Mouse (Mus musculus): ENCODE data around the gene Slc11a2.
"Not testable (repeated sequence)": the region's sequence is repeated elsewhere in the genome, so short reads cannot be mapped to it uniquely, and the experiment has no call there.

Gene Slc11a2

DNA sequence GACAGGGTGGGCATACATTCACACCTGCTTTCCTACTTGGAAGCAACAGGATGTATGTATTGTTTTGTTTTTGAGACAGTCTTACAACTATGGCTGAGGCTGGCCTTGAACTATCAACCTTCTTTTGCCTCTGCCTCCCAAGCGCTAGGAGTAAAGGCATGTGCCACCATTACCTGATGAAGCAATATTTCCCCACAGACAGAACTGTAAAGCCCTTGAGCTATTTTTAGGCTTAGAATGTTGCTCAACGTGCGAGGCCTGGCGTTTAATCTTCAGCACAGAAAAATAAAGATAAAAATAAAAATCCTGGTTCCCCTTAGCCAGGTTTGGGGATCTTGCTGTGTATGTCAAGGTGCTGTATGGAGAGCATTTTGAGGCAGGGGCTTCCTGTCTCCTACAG lies 11.2 kb upstream of the Slc11a2 start:
- DNase-seq (ENCODE audit: low spot score in 2 of 2) = no peak

DNA sequence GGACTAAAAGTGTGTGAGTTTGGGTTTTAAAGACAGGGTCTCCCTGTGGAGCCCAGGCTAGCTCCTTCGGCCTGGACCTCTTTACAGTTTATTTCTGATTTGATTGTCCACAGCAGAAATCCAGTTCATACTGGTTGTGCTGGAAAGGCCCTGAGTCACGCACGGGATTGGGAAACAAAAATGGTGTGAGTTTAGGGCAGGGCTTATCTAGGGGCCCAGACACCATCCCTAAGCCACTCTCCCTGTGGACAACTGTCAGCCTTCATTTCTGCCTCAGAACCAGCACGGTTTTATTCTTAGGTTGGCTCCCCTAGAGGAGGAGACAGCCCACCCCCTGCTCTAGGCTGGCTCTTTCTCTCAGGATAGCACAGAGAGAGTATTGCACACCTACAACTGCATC lies 8.4 kb upstream of the Slc11a2 start:
- DNase-seq (ENCODE audit: low spot score in 2 of 2) = no peak

DNA sequence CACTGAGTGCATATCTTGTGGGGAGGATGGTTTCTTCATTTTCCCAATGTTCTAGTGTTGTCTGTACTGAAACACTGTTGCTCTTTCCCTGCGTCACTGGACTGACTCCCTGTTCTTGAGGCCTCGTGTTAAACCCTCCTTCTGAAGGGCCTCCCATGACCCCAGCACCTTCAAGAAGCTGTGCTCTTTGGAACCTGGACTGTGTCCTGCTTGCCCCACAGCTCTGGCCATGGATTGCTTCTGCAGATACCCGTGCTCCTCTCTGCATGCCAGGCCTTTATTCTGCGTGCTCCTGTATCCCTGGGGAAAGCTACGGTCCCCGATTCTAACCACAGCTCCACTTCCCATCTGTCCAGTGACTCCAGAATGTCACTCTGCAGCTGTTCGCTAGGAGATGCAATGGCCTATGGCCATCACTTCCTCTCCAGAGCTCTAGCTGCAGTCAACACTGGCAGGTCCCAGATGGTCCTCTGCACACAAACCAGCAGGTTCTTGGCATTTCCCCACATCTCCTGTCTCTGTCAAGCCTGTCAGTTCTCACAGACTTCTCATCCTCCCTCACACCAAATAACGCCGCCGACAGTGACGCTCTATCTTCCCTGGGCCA lies 5.2 kb upstream of the Slc11a2 start:
- no peak for DNase-seq (ENCODE audit: low spot score in 2 of 2)

DNA sequence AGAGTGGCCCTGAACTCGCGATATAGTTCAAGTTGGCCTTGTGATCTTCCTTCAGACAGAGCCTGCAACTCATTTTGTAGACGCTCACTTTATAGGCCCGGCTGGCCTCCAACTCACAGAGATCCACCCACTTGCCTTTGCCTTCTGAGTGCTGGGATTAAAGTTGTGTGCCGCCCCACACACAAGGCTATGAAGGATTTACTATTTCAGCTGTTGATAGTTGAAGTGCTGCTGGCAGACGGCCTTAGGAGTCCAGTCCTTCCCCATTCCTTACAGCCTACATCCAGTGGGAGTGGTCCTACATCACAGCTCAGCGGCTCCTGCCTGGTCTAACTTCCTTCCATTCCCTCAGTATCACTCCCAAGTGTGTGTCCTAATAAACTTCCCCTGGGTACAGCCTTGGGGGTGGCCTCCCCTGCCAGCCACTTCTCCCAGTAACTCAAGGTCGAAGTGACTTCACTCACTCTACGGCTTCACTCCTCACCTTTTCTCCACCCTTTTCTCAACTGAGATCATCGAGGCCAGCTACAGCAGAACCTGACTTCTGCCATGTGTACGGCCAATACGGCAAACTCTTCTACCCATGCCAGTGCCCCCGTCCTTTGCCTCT lies 3.5 kb upstream of the Slc11a2 start:
- DNase-seq (ENCODE audit: low spot score in 2 of 2) = no peak

DNA sequence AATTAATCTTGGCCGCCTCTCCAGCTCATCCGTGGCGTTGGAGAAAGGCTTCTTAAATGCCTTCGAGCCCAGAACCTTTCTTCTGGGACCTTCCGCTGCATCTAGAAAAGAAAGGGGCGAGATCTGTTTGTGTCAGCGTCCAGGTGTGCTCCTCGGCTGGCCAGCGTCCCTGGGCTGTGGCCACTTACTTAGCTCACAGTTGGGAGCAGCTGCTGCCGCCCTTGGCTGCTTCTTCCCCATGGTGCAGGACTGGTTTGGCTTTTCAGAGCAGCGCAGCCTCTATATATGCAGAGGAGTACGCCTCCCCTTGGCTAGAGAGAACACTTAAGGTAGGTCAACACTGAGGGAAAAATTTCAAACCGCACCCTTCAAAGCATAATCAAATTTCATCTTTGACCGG lies 956 bp downstream of the Slc11a2 start:
- no peak for DNase-seq (ENCODE audit: low spot score in 2 of 2)

DNA sequence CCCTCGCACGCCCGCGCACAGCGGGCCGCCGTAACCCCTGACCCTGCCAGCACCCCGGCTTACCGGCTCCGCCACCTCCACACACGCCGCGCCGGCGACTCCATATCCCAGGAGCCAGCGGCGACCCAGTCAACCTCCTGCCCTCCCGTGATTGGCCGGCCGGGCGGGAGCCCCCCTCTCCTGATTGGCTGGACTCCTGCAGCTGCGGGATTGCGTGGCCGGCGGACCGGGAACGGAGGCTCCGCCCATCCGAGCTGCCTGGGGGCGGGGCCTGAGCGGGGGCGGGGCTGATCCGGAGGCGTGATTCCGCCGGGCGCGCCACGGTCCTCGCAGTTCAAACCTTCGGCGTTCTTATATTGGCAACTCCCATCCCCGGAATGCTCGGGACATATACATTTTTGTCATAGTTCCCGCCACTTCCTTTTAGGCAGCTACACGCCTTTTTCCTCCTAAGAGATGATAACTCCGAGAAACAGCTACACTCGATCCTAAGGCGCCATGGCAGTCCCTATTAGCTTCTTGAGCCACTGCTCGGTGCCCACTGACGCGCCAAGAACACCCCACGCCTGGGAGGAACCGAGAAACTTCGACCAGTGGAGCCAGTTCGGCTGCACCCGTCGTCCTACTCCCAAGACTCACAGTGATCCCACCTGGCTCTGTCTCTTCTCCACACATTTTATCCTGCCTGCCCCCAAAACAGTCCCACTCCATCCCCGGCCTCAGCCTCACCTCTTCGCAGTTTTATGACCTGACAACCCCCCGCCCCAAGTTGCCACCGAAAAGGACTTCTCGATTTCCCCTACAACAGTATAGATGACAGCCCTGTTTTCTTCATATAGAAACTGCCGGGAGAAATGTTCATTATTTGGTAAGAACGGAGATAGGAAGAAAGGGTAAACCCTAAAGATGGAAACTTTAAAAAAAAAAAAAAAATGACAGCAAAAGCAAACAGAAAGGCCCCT lies 1.7 kb downstream of the Slc11a2 start:
- DNase-seq (ENCODE audit: low spot score in 2 of 2) = peak; percentile 89 to 93

DNA sequence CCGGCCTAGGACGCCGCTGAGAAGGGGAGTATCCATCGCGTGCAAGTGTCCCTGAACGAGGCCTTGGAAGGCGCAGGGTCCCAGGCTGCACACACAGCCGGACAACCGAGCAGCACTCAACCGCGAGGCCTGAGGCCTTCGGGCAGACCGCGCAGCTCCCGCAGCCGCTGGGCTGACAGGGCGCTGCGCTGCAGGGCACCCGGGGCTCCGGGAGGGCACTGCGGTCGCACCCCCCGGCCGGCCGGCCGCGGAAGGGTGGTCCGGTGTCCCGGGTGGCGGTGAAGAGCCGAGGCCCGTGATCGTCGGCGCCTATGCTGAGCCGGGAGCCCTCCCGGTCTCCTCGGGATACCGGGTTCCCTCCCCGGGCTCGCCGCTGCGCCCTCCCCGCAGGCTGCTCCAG lies 2.4 kb downstream of the Slc11a2 start:
- no peak for DNase-seq (ENCODE audit: low spot score in 2 of 2)

DNA sequence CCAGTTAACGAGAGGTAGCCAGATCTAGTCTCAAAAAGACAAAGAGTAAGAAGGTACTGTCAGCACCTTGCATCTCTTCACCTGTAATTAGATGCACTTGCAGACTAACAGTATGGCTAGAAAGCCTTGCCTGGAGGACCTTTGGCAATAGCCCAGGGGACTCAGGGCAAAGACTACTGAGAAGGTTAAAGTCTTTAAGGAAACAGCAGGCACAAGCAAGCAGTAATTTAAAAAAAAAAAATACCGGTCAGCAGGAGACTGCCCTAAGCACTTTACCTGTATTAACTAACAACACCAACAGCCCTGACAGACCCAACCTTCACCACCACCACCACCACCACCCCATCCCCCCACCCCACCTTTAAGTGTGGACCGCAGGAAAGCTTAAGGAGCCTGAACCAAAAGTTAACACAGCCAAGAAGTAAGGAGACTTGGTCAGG lies 3.1 kb downstream of the Slc11a2 start, which contains the start of gene Gm5475:
TSS of gene Gm5475 (plus strand) at position 390 of the 440 bp plus-strand sequence.
- not testable (repeated sequence) for DNase-seq (ENCODE audit: low spot score in 2 of 2)

DNA sequence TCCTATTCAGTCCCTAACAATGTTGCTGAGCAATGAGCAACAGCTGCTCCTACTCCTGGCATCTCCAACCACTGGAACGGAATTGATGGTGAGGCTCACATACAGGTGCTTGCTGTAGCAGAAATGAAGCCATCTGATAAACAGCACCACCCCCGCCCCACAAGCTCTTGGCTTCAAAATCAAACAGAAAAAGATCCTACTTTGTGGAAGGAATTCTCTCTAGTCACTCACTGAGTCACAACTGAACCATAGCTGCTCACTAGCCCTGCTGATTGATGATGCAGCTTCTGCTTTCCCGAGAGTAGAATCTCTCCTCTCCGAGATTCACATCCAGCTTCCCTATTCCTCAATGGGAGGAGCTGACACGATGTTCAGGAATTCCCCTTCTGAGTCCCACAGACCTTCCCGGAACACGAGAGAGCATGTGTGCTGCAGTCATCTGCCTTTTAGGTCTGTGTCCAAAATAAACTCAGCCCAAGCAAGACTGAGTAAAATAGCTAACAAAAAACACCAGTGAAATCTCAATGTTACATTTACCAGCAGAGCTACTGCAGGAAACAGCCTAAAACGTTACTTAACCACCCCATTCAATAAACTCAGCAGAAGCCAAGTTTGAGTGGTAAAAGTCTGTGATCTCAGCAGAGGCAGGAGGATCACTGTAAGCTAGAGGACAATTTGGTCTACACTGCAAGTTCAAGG lies 3.7 kb downstream of the Slc11a2 start:
- no peak for DNase-seq (ENCODE audit: low spot score in 2 of 2)

DNA sequence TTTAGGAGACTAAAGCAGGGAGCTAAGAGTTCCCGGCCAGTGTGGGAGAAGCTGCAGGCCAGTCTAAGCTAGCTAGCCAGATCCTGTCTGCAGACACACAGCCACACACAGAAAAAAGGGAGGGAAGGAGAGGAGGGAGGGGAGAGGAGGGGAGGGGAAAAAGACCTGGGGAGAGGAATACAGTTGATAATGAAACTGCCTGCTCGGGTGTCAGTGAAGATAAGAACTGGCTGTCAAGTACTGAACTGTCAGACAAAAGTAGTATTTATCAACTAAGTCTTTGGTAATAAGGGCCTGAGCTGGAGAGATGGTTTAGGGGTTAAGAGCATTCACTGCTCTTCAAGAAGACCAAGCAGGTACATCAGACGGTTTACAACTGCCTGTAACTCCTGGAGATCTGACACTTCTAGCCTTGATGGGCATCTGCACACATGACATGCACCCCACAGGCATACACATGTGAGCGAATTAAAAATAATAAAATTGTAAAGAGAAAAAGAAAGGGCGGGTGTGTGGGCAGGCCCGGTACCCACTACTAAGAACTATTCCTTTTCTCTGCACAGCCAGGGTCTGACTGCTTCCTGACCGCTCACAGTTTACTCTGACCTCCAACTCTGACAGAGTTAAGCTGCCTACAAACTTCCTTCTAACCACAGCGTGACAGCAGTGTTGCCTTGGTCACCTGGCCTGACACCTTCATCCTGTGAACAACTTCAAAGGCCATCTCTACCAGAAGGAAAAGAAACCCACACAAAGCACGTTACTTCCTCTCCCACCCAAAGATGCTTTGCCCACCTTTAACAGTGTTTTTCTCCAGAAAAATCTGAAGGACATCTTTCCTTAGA lies 4.7 kb downstream of the Slc11a2 start:
- no peak for DNase-seq (ENCODE audit: low spot score in 2 of 2)

DNA sequence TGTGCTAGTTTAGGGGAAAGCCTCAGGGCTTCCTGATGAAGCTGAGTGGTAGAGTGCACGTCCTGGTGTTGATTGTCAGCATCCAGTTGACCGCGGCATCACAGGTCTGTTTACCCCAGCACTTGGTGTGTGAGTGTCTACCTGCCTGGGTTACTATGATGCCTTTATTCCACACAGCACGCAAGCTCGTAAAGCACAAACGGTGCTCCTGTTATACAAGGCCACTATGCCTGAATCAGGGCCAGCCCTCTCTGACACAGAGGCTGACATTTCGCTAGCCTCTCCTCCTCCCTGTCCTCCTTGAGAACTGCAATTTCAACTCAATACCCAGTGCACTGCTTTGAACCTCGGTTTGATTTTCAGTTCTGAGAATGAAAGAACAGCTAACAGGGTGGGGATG lies 5.6 kb downstream of the Slc11a2 start:
- DNase-seq (ENCODE audit: low spot score in 2 of 2) = no peak

DNA sequence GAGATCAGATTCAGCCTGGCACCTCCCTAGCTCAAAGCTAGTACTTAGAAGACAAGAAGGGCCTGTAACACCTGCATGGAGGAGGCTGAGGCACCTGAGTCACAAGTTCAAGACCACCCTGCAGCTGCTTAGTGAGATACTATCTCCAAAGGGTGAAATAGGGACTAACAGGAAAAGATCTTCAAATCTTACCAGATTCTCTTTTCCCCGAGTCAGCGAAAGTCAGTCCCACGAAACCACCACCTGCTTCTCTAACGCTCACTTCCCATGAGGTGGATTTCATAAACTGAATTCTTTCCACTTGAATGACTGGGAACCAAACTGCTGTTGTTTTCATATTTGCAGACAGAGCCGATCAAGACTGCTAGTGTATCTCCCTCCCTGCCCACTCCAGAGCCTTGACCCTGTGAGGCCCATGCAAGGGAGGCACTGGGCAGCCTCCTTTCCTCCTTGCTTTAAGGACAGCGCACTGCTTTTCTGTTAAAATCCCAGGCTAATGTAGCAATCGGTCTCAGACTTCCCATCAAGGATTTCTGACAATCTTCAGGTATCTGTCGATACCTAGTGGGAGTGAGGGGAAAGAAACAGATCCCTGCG lies 6.9 kb downstream of the Slc11a2 start:
- DNase-seq (ENCODE audit: low spot score in 2 of 2) = no peak

DNA sequence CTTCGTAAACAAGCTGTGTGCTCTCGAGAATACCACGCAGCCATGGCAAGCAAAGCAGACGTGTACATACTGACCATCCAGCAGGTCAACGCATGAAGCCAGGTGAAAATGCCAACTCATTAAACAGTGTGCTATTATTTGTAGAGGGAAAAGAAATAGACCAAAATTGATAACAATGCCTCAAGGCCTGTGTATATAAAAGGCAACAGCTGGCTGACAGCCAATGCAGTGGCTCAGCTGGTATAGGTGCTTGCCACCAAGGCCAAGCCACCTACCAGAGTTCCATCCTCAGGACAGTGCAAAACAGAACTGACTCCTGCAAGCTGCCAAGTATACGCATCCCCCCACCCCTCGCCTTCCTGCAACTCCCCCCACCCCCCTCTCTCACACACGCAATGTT lies 9.2 kb downstream of the Slc11a2 start:
- no peak for DNase-seq (ENCODE audit: low spot score in 2 of 2)

DNA sequence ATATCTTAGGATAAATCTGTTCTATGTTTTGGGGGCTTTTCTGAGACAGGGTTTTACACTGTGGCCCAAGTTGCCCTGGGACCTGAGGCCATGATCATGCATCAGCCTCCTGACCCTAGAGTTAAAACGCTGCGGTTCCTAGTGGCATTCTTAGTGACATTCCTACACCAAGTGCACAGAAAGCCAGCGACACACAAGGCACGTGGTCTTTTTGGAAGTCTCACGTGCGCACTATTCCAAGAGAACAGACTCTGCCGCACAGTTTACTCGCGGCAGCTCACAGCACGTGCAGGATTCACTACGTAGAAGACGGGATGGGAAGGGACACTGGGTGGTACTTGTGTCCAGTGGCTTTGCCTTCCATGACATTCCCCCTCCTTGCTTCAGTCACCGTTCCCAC lies 9.9 kb downstream of the Slc11a2 start:
- DNase-seq (ENCODE audit: low spot score in 2 of 2) = no peak

DNA sequence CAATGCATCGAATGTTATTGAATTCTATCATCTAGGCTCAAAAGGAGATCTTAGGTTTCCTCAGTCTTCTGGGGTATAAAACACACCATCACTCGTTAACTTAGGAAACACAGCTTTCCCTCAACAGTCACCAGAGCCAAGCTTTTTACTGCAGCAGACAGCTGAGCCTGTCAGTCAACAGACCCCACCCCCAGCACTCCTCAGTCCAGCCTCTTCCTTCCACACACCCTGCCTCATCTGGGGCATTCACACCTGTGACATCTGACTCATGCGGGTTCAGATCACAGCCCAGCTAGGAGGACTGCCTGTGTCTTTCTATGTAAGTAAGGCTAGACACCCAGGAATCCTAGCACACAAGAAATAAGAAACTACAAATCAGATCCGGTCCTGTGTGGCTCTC lies 10.9 kb downstream of the Slc11a2 start:
- no peak for DNase-seq (ENCODE audit: low spot score in 2 of 2)

DNA sequence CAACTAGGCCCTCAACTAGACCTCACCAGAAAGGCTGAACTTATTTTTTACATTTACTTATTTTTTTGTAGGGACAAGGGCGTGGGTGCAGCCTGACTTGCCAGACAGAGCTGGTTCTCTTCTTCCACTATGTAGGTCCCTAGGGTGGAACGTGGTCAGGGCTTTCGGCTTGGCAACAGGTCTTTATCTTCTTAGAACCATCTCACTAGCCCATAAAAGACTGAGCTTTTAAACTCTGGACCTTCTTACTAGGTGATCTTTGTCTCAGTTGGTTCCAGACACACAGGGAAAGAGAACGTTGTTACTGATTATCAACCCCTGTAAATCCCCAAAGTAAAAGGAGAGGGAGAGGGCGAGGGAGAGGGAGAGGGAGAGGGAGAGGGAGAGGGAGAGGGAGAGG lies 11.6 kb downstream of the Slc11a2 start:
- DNase-seq (ENCODE audit: low spot score in 2 of 2) = no peak

DNA sequence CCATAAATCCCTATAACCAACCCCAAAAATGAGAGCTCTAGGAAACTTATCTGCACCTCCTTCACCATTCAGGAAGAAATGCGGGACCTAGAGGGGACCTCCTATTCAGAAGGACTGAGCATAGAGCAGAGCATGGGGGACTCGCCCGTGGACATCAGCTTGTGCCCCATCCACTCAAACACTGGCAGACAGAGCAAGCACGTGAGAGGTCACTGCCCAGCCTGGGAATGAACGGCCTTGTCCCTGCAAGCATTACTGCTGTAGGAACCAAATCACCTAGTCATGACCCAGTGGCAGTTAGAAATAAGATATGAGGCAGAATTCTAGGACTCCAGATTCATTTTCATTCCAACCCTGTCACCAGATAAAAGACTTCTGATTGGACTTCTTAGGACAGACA lies 13.1 kb downstream of the Slc11a2 start:
- no peak for DNase-seq (ENCODE audit: low spot score in 2 of 2)

DNA sequence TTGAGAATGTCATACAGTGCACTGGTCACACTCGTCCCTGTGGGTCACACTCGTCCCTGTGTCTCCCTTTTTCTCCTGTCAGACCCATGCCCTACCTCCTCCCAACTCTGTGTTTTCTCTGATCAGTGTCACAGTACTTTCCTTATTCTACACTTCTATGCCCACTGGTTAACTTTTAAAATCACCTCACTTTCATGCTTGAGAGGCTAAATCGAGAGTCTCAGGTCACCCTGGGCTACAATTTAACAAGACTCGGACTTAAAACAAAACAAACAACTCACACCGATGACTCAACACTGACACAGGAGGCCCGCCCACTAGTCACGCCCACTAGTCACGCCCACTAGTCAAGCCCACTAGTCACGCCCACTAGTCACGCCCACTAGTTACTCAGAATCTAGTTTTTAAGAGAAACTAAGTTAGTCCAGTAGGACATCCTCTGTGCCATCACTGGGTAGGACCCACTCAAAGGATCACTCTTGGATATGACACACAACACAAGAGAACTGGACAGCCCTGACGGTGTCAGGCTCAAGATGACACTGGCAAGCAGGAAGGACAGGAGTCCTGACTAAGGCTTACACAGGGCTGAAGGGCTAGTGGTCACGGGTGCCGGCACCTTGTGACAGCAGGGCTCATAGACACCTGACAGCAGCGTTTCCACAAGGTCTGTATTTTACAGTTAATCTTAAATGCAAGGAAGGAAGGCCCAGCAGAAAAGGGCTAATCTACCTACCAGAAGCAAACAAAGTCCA lies 13.8 kb downstream of the Slc11a2 start:
- DNase-seq (ENCODE audit: low spot score in 2 of 2) = no peak

DNA sequence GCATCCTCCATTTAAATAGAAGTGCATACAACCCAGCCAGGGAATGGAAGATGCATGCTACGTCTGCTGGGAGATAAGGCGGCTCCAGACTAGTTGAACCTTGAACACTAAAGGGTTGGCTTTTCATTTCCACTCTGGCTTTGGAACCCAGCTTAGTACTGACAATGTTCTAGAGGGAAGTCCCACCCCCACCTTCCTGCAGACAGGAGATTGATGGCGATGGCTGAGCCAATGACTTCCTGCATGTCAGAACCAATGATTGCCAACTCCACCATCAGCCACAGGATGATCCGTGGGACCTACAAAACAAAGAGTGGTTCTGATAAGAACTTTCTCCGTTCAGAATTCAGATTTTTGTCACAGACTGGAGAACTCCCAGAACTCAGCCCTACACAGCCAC lies 18.8 kb downstream of the Slc11a2 start:
- DNase-seq (ENCODE audit: low spot score in 2 of 2) = no peak

Data from frontal cortex, postnatal 25 days (tissue).